Mouse (Mus musculus) thymus, adult 2 months (tissue): ENCODE measurements around the gene Ankrd60.

ENCODE experiments used
- CTCF ChIP-seq: fragments of 200-500 bp; IDR thresholded peaks from 2 replicates; pipeline ENCODE4 v1.5.1; 2012; ENCODE audit warnings: mild to moderate bottlenecking, control low read depth, low read length, moderate library complexity, borderline replicate concordance; ENCODE audit not compliant: control insufficient read depth, poor library complexity, insufficient read depth; ENCODE audit errors: extremely low read depth
- POLR2A ChIP-seq: fragments of 200-500 bp; IDR thresholded peaks from 2 replicates; pipeline ENCODE4 v1.6.1; 2012; ENCODE audit warnings: mild to moderate bottlenecking, low read length, control low read depth, moderate library complexity; ENCODE audit not compliant: control insufficient read depth, poor library complexity, insufficient read depth; ENCODE audit errors: extremely low read depth

DNA sequence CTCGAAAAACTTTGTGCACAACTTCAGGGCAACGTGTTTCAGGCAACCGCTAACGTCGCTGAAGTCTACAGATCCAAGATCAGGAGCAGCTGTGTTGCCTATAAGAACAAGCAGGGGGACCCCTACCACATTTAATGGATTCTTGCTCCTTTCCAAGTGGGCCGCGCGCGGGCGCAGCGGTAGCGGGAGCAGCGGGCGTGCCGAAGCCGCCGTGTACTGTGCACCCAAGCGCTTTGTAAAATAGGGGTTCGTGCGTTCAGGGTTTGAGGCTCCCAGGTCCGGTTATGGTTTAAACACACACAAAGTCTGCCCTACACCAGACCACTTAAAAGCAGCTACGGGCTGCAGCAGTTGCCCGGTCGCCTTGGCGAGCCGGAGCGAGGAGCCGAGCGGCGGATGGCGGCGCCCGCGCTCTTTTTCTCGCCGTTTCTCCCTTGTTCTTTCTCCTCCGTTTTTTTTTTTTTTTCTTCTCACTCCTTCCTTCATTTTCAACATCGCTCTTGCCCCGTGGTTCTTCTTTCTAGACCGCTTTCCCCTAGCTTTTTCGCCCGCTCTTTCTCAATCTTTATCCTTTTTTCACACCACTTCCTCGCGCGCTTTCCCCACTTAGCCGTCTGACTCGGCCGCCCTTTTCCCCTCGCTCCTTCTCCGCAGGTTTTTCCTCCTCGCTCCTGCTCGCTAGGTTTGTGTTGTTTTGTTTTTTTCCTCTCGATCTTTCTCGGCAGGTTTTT is 7.4 kb upstream of the Ankrd60 start:
- TF ChIP-seq CTCF (0 out of 2 replicates have a peak, but pooled peaks have one; percentile 12), POLR2A (no peak)
